Mouse (Mus musculus) ovary, adult 18-20 months (tissue): Measurements from ENCODE around the gene Rbm47.

Experiments
- DNase-seq: peaks from one replicate; pipeline ENCODE4 v3.0.0; 2022; ENCODE audit warnings: low spot score, mixed read lengths

The Rbm47 gene

GRCm38 (mm10) chr5:66084541-66084940 lies 88.4 kb downstream of the Rbm47 start:
- no peak for DNase-seq

- no peak for DNase-seq
These were observed 89.6 kb downstream of the Rbm47 start for GRCm38 (mm10) chr5:66083350-66083749.

GRCm38 (mm10) chr5:66082229-66082572 lies 90.7 kb downstream of the Rbm47 start:
- no peak for DNase-seq

- no peak for DNase-seq
These were observed 91.3 kb downstream of the Rbm47 start for GRCm38 (mm10) chr5:66081443-66082228.

- no peak for DNase-seq
These were observed 92.2 kb downstream of the Rbm47 start for GRCm38 (mm10) chr5:66080529-66081220.

GRCm38 (mm10) chr5:66079358-66080179 lies 93.3 kb downstream of the Rbm47 start:
- DNase-seq = no peak

- no peak for DNase-seq
These were observed 94.4 kb downstream of the Rbm47 start for GRCm38 (mm10) chr5:66078491-66079012.

- peak; percentile 74 for DNase-seq
These were observed 95.5 kb downstream of the Rbm47 start for GRCm38 (mm10) chr5:66077416-66077815.

GRCm38 (mm10) chr5:66076685-66077301 lies 96.1 kb downstream of the Rbm47 start:
- no peak for DNase-seq

GRCm38 (mm10) chr5:66075906-66076305 lies 97.0 kb downstream of the Rbm47 start:
- no peak for DNase-seq

GRCm38 (mm10) chr5:66075032-66075488 lies 97.9 kb downstream of the Rbm47 start:
- no peak for DNase-seq

- DNase-seq = no peak
These were observed 98.7 kb downstream of the Rbm47 start for GRCm38 (mm10) chr5:66074235-66074634.

- no peak for DNase-seq
These were observed 99.2 kb downstream of the Rbm47 start for GRCm38 (mm10) chr5:66073604-66074164.

- DNase-seq = no peak
These were observed 101.2 kb downstream of the Rbm47 start for GRCm38 (mm10) chr5:66071722-66072121.

GRCm38 (mm10) chr5:66070350-66070749 lies 102.6 kb downstream of the Rbm47 start:
- DNase-seq = no peak

GRCm38 (mm10) chr5:66069470-66070144 lies 103.3 kb downstream of the Rbm47 start:
- DNase-seq = no peak

- no peak for DNase-seq
These were observed 103.8 kb downstream of the Rbm47 start for GRCm38 (mm10) chr5:66069133-66069469.

GRCm38 (mm10) chr5:66068068-66068920 lies 104.6 kb downstream of the Rbm47 start:
- DNase-seq = no peak

- DNase-seq = no peak
These were observed 105.7 kb downstream of the Rbm47 start for GRCm38 (mm10) chr5:66067219-66067618.

GRCm38 (mm10) chr5:66062930-66063220 lies 110.0 kb downstream of the Rbm47 start:
- DNase-seq = no peak
